Mouse (Mus musculus): ENCODE measurements around the gene Usp50.

The Usp50 gene

DNA sequence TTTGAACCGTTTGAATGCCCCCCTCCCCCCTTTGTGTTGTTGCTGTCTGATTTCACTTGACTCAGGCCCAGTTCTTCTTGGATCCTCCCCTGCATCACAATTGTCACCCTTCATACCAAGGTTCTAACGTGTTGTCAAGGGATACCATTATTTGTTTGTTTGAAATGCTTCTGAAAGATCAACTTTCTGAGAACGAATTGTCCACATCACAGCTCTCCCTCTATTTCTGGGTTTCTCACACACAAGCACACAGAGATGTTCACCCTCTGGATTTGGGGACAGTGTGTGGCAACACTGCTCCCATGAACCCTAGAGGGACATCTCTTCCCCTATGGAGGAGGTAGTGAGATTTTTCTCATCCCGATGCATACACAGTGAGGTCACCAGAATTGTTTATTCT lies at the start of gene Usp50:
Gene Usp50, minus strand, starts transcription at position 101 of the 400 bp plus-strand sequence.
- no peak for DNase-seq (ENCODE audit: low spot score)

DNA sequence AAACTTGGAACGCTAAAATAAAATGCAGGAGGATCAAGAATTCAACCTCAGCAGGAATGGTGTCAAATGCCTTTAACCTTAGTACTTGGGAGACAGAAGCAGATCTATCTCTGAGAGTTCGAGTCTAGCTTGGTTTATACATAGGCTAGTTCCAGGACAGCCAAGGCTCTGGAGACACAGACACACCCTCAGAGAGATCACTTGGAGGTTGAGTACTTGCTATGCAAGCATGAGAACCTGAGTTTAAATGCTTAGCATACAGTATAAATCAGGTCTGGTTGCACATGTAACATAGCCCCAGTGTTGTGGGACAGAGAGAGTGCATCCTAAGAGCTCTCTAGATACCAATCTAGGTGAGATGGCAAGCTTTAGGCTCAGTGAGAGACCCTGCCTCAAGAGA lies 34.1 kb upstream of the Usp50 start:
- DNase-seq (ENCODE audit: low spot score), result no peak

DNA sequence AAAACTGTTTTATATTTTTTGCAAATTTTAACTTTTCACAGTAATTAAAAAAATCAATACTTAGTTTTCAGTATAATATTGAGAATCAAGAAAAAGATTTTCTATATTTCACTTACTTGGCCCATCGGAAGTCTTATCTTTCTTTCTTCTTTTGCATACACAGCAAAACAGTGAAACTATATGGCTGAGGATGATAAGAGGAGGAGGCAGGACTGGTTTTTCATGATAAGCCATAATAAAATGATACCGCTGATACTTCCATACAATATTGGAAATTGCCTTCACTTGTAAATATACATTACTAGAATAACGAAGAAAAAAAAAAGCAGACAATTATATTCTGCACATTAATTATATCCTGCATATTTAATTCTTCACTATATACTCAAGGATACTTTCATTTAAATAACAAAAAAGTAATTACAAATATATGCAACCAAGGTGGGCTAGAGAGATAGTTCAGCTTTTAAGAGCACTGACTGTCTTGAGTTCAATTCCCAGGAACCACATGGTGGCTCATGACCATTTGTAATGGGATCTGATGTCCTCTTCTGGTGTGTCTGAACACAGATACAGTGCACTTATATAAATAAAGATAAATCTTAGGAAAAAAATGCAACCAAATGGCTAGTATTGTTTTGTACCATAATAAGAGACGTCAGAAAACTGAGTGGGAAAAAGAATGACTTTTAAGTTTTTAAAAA lies 33.5 kb upstream of the Usp50 start:
- no peak for DNase-seq (ENCODE audit: low spot score)

DNA sequence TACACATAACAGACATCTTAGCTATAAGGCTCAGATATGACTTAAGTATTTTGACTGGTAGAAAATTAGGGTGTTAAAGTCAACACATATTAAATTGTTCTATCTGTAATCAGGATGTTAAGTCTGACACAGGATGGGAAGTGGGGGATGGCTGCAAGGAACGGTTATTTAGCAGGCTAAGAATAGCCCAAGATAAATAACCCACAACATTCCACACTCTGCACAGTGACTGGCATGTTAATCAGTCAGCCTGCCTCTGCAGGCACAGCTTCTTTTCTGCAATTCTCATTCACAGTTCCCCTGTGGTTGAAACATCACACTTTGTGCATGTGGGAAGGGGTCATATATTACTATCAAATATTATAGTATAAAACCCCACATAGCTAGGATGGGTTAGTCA lies 32.6 kb upstream of the Usp50 start:
- no peak for DNase-seq (ENCODE audit: low spot score)

DNA sequence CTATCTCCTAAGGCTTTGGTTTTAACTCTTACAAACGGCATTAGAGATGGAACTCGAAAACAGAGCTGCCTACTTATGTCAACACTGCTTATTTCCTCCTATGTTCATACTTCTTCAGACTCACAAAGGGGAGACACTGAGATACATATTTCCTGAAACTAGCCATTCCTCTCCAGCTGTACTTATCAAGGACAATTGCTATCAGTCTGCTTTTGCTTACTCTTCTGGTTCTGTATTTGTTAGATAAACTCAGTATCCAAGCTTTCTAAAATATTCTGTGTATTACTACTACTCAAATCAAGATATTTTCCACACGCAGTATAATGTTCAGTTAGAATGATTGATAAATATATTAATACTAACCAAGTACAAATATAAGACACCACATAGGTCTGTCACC lies 18.7 kb upstream of the Usp50 start:
- DNase-seq (ENCODE audit: low spot score), result no peak

DNA sequence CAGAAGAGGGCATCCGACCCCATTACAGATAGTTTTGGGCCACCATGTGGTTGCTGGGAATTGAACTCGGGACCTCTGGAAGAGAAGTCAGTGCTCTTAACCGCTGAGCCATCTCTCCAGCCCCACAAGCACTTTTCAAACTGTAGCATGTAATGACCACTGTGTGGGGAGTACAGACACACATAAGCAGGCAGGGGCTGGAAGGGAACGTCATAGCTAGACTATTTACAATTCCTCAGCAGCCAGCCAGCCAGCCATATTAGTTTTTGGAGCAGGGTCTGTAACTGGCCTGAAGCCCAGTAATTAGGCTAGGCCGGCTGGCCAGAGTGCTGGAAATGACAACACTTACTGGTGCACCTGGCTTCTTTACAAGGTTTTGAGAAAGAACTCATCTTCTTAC lies 15.2 kb upstream of the Usp50 start:
- no peak for DNase-seq (ENCODE audit: low spot score)

DNA sequence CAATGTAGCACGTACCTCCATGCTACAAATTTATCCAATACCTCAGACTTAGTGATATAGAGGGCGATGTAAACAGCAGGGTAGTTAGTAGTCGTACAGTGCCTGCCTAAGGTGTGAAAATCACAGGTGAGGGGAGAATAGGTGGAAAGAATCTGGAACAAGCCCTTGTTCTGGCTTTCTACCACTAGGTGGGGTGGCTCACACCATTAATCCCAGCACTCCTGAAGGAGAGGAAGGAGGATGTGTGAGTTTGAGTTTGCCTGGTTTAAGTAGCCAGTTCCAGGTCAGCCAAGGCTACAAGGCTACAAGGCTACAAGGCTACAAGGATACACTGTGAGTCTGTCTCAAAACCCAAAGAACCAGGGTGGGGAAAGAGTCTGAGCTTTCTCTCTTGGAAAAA lies 12.4 kb upstream of the Usp50 start:
- no peak for DNase-seq (ENCODE audit: low spot score)

DNA sequence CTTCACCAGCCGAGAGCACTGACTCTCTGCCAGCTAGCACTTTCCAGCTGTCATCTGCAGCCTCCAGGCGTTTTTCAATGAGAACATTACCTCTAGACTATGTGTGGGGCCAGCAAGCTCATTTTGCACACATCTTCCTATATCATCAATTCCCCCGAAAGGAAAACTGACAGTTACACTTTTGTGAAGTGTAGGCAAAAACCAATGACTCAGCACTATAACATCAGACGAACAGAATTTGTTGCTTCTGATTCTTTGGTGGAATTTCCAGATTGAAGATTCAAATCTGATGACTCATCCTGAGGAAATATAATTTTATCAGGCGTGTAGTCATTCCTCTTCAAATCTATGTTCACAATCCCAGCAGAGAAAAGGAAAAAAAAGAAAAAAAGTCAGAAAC lies 9.3 kb upstream of the Usp50 start:
- DNase-seq (ENCODE audit: low spot score), result no peak

DNA sequence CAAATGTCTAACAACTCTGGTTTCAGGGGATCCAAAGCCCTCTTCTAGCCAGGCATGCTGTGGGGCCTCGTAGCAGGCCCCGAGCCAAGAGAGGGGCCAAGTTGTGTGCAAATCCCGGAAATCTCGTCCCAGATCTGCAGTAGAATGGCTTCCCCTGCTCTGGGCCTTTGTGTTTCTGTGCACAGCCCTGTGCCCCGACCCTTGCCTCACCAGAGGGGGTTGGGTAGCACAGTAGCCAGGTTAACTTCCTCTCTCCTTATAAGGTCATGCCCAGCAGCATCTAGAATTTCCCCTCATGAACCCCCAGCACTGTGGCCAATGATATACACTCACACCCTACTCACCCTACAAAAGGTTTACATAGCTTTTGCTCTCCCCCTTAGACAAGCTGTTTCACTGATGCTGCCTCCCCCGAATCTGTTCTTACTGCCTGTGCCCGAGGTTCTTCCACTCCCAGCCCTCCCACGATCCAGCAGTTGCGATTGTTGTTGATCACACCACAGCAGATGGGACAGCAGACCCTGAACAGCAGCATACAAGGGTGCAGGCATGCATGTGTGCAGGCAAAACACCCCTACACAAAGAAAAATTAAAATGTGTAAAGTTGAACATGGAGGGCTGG lies 4.6 kb upstream of the Usp50 start:
- DNase-seq (ENCODE audit: low spot score), result no peak

DNA sequence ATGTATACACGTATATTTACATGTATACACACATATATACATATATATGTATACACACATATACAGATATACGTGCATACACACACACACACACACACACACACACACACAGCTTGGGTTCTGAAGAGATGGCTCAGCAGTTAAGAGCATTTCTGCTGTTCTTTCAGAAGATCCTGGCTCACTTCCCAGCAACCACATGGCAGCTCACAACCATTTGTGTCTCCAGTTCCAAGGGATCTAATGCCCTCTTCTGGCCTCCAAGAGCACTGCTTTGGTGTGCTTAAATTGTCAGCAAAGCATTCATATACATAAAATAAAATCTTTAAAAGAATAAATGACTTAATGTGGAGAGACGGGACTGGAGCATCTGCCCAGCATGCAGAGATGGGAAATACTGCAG lies 837 bp downstream of the Usp50 start:
- no peak for DNase-seq (ENCODE audit: low spot score)

DNA sequence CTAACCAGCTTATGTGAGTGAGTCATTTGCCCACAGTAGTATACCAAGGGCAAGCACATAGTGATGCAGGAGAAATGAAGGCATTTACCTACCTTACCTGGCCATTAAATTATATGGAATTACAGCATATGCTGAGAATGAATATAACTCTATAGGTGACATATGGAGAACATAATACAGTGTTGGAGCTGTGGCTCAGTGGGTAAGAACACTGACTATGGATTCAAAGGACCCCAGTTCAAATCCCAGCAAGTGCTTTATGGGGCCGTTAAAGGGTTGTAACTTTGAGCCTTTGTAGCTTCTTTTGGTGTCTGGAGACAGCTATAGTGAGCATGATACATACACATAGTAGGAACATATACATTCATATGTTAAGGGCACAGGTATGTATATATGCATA lies 1.8 kb downstream of the Usp50 start:
- DNase-seq (ENCODE audit: low spot score), result no peak

DNA sequence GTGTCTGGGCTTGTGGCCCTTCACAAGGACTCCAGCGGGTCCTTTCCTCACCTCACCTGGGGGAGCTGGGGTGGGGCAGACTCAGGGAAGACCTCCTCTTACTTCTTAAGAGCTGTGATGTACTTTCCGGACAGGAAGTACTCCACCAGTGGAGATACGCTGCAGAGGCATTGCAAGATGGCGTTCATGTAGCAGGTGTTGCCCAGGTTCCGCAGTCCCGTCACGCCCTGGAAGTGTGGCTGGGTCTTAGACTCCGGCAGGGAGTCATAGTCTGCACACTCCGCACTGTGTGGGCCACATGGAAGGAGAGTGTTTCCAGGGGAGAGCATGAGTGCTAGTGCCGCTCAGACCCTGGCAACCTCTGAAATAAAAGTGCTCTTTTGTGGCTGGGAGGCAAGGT lies 3.0 kb downstream of the Usp50 start:
- DNase-seq (ENCODE audit: low spot score), result no peak

DNA sequence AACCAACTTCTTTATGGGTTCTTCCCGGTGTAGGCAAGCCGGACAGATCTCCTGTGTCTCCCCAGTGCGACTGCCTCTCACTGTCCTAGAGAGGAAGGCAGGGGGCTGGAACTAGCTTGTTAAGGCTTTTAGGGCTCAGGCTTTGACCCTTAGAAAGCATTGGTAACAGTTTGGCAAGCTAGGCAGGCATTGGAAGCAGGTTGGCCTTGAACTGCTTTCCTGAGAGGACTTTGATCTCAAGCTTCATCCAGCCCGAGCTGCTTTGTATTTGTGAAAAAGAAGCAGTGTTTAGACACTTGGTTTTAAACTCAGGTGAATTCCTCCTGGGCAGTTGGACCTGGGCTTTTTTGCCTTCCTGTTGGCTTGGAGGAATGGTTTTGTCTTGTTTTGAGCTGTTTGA lies 4.5 kb downstream of the Usp50 start:
- DNase-seq (ENCODE audit: low spot score), result no peak

DNA sequence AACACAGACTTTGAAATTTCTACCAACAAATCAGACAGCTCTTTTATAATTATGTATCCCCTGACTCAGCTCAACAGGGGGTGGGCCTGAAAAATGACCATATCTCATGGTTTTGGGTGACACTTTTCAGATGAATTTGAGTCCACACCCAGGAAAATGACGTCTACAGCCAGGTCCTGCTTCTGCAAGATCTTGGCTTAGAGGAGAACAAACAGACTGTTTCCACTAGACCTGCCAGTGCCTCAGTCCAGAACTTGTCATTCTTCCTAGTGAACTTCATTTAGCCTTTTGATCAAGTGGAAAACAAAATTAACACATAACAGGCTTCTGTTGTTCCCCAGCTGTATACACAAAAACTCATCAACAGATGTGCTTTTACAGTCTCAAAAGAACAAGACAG lies 6.9 kb downstream of the Usp50 start:
- no peak for DNase-seq (ENCODE audit: low spot score)

DNA sequence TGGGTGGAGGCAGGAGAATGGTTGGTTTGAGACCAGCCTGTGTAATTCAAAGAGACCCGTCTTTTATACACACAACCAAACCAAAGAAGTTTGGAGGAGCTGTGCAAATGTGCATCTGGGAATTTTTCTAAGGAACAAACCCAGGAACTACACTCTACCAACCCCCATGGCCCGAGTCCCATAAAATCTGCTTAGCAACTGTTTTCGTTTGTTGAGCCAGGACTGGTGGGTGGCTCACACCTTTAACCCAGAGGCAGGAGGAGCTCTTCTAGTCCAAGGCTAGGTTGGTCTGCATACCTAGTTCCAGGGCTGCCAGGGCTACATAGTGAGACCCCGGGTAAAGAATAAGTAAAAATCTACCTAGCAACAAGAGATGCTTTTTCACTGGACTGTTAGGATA lies 7.3 kb downstream of the Usp50 start:
- DNase-seq (ENCODE audit: low spot score), result no peak

DNA sequence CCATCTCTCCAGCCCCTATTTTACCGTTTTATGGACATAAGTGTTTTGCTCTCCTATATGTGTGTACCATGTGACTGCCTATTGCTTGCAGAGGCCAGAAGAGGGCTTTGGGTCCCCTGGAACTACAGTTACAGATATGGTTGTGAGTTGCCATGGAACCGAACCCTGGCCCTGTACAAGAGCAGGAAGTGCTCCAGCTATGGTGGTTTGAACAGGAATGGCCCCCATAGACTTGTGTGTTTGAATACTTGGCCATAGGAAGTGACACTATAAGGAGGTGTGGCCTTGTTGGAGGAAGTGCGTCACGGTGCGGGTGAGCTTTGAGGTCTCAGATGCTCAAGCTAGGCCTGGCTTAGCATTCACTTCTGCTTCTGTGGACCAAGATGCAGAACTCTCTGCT lies 11.1 kb downstream of the Usp50 start:
- DNase-seq (ENCODE audit: low spot score), result no peak

DNA sequence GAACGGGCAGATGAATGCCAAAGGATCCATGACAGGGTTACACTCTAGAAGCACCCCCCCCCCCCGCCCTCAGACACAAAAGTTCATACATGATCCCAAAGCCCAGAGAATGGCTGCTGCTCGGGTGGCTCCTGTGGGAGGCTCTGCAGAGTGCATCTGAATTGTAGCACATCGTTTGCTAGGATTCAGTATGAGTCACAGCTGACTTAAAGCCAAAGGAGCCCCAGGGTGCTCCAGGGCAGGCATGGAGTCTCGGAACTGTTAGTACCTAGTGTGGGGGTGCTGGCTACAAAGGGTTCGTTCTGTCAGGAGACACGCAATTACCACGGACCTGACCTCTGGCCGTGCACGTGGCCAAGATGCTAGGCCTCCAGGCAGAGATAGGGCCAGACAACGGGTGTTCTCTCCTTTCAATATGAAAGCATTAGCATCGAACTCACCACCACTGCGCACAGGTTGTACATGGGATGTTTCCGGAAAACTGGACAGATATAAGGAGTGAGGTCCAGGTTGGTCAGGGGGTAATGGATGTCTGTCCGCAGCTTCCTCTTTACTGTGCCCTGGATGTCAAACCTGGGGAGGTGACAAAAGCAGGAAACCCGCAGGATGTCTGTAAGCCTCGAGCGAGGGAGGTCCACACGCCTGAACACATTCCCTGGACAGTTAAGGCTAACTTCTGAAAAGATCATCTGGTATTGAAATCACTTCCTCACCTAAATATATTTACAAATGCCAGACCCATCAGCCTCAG lies 13.7 kb downstream of the Usp50 start:
- no peak for DNase-seq (ENCODE audit: low spot score)

DNA sequence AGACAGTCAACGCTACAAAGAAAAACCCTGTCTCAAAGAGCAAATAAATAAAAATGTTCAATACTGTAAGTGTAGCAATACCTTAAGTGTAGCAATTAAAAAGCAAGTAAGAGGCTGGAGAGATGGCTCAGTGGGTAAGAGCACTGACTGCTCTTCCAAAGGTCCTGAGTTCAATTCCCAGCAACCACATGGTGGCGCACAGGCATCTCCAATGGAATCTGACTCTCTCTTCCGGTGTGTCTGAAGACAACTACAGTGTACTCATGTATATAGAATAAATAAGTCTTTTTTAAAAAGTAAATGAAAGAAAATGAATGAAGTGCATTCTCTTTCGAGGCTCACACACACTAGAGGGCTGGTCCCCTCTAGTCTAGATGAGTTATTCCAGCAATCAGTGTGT lies 15.1 kb downstream of the Usp50 start:
- no peak for DNase-seq (ENCODE audit: low spot score)

DNA sequence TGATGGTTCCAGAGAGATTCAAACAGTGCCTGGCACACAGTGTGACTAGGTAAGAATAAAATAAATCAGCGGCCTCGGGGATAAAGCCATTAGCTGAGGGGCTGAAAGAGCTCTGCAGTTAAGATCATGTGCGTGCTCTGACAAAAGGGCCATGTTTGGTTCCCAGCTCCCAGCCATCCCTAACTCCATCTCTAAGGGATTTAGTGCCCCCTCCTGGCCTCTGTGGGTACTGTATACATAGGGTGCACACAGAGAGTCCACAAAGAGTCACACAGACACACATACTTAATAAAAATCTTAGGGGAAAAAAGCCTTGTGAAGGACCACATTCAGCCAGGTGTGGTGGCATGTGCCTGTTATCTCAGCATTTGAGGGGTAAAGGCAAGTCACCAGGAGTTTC lies 15.7 kb downstream of the Usp50 start:
- no peak for DNase-seq (ENCODE audit: low spot score)

DNA sequence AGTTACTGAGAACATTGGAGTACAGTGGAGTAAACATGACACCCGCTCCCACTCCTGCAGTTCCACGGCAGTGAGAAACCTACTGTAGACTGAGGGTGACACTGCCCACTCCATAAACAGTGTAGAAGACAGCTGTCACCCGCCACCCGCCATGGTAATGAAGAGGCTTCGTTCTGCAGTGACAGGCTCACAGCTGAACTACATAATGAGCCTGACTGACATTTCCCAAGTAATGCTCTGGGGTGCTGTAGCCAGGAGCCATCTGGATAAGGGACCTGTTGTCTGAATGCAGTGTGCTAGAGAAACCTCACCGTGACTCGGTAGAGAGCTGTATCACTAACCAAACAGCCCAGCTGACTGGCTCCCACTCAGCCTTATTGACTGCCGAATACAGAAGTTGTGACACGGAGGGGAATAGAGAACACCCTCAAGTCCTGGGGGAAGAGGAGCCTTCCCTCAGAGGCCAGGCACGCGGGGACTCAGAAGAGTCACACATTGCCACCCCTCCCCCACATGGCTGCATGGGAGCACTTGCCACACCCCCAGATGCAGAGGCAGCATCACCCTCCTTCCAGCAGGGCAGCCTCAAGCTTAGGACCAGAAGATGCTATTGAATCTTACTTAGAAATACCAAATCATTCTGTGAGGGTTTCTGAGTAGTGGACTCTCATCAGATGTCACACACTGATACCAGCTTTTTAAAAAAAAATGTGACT lies 17.2 kb downstream of the Usp50 start:
- no peak for DNase-seq (ENCODE audit: low spot score)

DNA sequence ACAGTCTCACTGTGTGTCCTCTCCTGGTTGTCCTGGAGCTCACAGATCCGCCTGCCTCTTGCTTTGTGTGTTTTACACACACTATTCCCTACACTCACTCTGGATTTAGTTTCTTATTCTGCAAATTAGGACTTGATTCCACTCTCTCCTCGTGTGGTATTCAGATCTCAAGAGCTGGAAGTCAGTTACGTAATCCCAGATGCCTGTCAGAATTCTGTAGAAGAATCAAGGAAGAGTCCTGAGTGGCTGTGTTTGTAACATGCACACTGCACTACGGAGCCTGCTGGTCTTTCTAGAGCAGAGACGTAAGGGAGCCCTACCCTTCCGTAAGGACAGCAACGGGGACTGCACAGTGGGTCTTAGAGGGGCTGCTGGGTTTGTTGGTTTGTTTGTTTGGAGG lies 23.9 kb downstream of the Usp50 start:
- DNase-seq (ENCODE audit: low spot score), result no peak

DNA sequence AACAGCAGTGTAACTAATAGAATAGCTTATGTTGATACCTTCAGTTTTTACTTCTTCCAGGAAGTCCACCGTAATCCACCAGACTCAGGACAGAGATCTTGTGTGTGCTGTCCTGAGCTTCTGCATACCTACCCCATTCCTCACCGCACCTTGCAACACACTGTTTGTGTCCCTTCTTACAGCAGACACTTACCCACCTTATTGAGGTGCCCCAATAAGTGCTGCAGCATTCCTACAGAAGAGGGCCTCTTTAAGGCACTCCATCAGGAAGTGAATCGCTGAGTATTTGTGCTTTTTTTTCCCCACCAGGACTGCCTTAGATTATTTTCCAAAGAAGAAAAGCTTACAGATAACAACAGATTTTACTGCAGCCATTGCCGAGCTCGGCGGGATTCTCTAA lies 27.6 kb downstream of the Usp50 start:
- DNase-seq (ENCODE audit: low spot score), result no peak

DNA sequence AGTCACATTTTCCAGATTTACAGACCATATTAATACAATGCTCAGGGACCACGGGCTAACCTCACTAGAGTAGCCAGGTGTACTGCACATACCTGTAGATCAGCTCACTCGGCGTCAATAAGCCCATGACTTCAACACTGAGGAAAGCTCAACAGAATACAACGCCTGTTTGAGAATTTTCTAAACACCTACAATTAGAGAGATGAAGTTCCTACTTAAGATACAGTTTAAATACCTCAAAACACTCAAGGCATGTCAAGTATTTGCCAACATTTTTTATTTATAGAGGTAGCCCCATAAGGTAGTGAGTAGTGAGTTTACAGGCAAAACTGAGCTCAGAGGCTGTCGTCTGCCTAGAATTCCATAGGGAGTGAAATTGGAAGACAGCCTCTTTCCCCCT lies 39.9 kb downstream of the Usp50 start:
- no peak for DNase-seq (ENCODE audit: low spot score)

Data from T-cell, adult 2 months (primary cell).